In the genomic region with DNA sequence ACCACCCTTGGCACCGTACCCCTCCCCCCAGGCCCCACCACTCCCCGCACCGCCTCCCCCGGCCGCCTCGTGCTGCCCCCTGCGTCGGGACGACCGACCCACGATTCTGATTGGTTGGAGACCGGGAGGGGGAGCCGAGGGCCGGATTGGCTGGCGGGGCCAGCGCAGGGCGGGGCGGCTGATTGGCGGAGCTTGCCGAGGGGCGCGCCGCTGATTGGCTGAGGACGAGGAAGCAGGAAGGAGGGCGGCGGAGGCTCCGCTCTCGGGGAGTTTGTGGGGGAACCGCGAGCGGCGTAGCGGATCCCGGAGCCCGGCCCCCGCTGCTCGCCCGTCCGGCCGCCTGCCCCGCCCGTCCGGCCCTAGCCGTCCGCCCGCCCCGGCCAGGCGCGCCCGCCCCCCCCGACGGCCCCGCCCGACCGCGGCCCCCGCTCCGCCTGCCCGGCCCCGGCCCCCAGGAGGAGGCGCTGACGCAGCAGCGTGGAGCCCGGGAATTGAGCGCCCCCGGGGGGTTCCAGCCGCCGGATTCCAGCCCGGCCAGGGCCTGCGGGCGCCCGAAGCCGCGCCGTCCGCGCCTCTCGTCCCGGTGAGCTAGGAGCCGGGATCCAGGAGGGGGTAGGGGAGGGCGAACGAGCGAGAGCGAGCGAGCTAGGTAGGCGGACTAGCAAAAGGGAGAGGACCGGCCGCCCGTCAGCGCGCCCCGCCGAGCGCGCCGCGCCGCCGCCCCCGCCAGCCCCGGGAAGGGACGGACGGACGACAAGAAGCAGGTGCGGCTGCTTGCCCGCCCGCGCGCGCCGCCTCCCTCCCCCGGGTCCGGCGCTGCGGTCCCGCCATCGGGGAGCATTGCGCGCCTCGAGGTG, we compare ENCODE assay signal across 1 mouse cellular context.
TF ChIP-seq lines count a peak whose summit lies in the region.

No protein-coding gene starts in this region.

TF ChIP-seq in C2C12, 6 proteins besides CTCF, POLR2A, EP300 and RAD21:
- TF ChIP-seq MYOG (IDR thresholded peaks at IDR 0.05; ENCODE audit: control insufficient read depth, extremely low read depth, insufficient read length): no peak
- no peak for TF ChIP-seq CEBPB (IDR thresholded peaks at IDR 0.05; ENCODE audit: low read depth)
- no peak for TF ChIP-seq FOSL1 (IDR thresholded peaks at IDR 0.05; ENCODE audit: insufficient read depth, low read length, poor library complexity, severe bottlenecking)
- TF ChIP-seq USF1 (IDR thresholded peaks at IDR 0.05; ENCODE audit: low read depth): no peak
- no peak for TF ChIP-seq MYOD1 (IDR thresholded peaks at IDR 0.05; ENCODE audit: control insufficient read depth, insufficient read length, low read depth)
- no peak for TF ChIP-seq MAX (IDR thresholded peaks at IDR 0.05)
